Mouse (Mus musculus): ENCODE measurements around the gene Farp1. TPM values are rescaled to one million over a fixed set of nuclear protein-coding genes. Genes with fewer than 3 reads are reported as not detected.

The Farp1 gene
- polyA plus RNA-seq, 1 experiment from 2014 or later = 32.5 TPM

GRCm38 (mm10) chr14:121166038-121166436, 131.0 kb downstream of the Farp1 start:
- Histone ChIP-seq H3K36me3 (no peaks in the 10 kb centered on the region), H3K9me3 (replicated peaks) (no peaks in the 10 kb centered on the region), H3K4me3 (replicated peaks) (no peak overlapping the region), H3K4me1 (peaks cover 37% of the 10 kb centered on the region), H3K4me2 (replicated peaks) (no peak overlapping the region), H3K9ac (no peak overlapping the region), H3K27me3 (no peaks in the 10 kb centered on the region), H3K27ac (replicated peaks) (no peak overlapping the region; the same call in 1 of the 2 replicates)
- ATAC-seq (ENCODE audit: insufficient number of reproducible peaks, low FRiP score, low TSS enrichment, low read depth) = no peak
- 56% methylated on average over 7 of the region's 7 CpGs for WGBS

- Histone ChIP-seq H3K27ac (replicated peaks) (no peak overlapping the region), H3K4me2 (replicated peaks) (no peak overlapping the region), H3K9me3 (replicated peaks) (no peaks in the 10 kb centered on the region), H3K36me3 (no peaks in the 10 kb centered on the region), H3K27me3 (no peaks in the 10 kb centered on the region), H3K4me1 (peaks cover 59% of the 10 kb centered on the region), H3K4me3 (replicated peaks) (no peak overlapping the region), H3K9ac (no peak overlapping the region)
- 63% methylated on average over 3 of the region's 3 CpGs for WGBS
- ATAC-seq (ENCODE audit: insufficient number of reproducible peaks, low FRiP score, low TSS enrichment, low read depth) = no peak; the same call in 1 of the 2 replicates
Observed at GRCm38 (mm10) chr14:121168716-121169115, 133.7 kb downstream of the Farp1 start.

- Histone ChIP-seq H3K4me3 (replicated peaks) (no peak overlapping the region), H3K9ac (no peak overlapping the region), H3K27me3 (no peaks in the 10 kb centered on the region), H3K9me3 (replicated peaks) (no peaks in the 10 kb centered on the region), H3K27ac (replicated peaks) (peak overlapping the region; percentile 59; the same call in 1 of the 2 replicates), H3K36me3 (no peaks in the 10 kb centered on the region), H3K4me1 (peaks cover 55% of the 10 kb centered on the region), H3K4me2 (replicated peaks) (no peak overlapping the region)
- ATAC-seq (ENCODE audit: insufficient number of reproducible peaks, low FRiP score, low TSS enrichment, low read depth) = no peak
- WGBS = 54% methylated on average over 9 of the region's 9 CpGs
Observed at GRCm38 (mm10) chr14:121170321-121170720, 135.3 kb downstream of the Farp1 start.

GRCm38 (mm10) chr14:121172065-121173036, 137.4 kb downstream of the Farp1 start:
- 29% methylated on average over 19 of the region's 19 CpGs for WGBS
- H3K4me1 ChIP-seq = peaks cover 45% of the 10 kb centered on the region
- no peaks in the 10 kb centered on the region for H3K27me3 ChIP-seq
- H3K9ac ChIP-seq = no peak overlapping the region
- no peaks in the 10 kb centered on the region for H3K9me3 ChIP-seq (replicated peaks)
- ATAC-seq (ENCODE audit: insufficient number of reproducible peaks, low FRiP score, low TSS enrichment, low read depth) = peak; percentile 28; the same call in 1 of the 2 replicates
- no peak overlapping the region; the same call in 1 of the 2 replicates for H3K4me3 ChIP-seq (replicated peaks)
- no peaks in the 10 kb centered on the region for H3K36me3 ChIP-seq
- peak overlapping the region; percentile 21 for H3K4me2 ChIP-seq (replicated peaks)
- peak overlapping the region; percentile 78 for H3K27ac ChIP-seq (replicated peaks)

- no peak overlapping the region for H3K9ac ChIP-seq
- H3K27me3 ChIP-seq = no peaks in the 10 kb centered on the region
- ATAC-seq (ENCODE audit: insufficient number of reproducible peaks, low FRiP score, low TSS enrichment, low read depth) = no peak
- H3K4me1 ChIP-seq = peaks cover 33% of the 10 kb centered on the region
- no peak overlapping the region for H3K4me3 ChIP-seq (replicated peaks)
- H3K4me2 ChIP-seq (replicated peaks) = no peak overlapping the region
- WGBS = 57% methylated on average over 9 of the region's 9 CpGs
- H3K36me3 ChIP-seq = no peaks in the 10 kb centered on the region
- H3K27ac ChIP-seq (replicated peaks) = no peak overlapping the region; the same call in 1 of the 2 replicates
- no peaks in the 10 kb centered on the region for H3K9me3 ChIP-seq (replicated peaks)
Observed at GRCm38 (mm10) chr14:121175385-121175784, 140.4 kb downstream of the Farp1 start.

GRCm38 (mm10) chr14:121175861-121176260, 140.9 kb downstream of the Farp1 start:
- Histone ChIP-seq H3K27me3 (no peaks in the 10 kb centered on the region), H3K9me3 (replicated peaks) (no peaks in the 10 kb centered on the region), H3K9ac (no peak overlapping the region), H3K4me2 (replicated peaks) (no peak overlapping the region), H3K36me3 (no peaks in the 10 kb centered on the region), H3K4me1 (peaks cover 28% of the 10 kb centered on the region), H3K4me3 (replicated peaks) (no peak overlapping the region), H3K27ac (replicated peaks) (0 out of 2 replicates have a peak overlapping the region, but pooled peaks have one; percentile 12)
- no peak for ATAC-seq (ENCODE audit: insufficient number of reproducible peaks, low FRiP score, low TSS enrichment, low read depth)
- WGBS = 56% methylated on average over 4 of the region's 4 CpGs

GRCm38 (mm10) chr14:121177907-121178306, 142.9 kb downstream of the Farp1 start:
- WGBS = 78% methylated on average over 6 of the region's 6 CpGs
- Histone ChIP-seq H3K9ac (no peak overlapping the region), H3K27me3 (no peaks in the 10 kb centered on the region), H3K4me3 (replicated peaks) (no peak overlapping the region), H3K4me2 (replicated peaks) (no peak overlapping the region), H3K27ac (replicated peaks) (no peak overlapping the region), H3K4me1 (peaks cover 28% of the 10 kb centered on the region), H3K9me3 (replicated peaks) (no peaks in the 10 kb centered on the region), H3K36me3 (no peaks in the 10 kb centered on the region)
- no peak for ATAC-seq (ENCODE audit: insufficient number of reproducible peaks, low FRiP score, low TSS enrichment, low read depth)

GRCm38 (mm10) chr14:121180611-121181010, 145.6 kb downstream of the Farp1 start:
- no peak overlapping the region for H3K4me3 ChIP-seq (replicated peaks)
- no peaks in the 10 kb centered on the region for H3K36me3 ChIP-seq
- no peak overlapping the region for H3K27ac ChIP-seq (replicated peaks)
- 80% methylated on average over 9 of the region's 9 CpGs for WGBS
- H3K27me3 ChIP-seq = no peaks in the 10 kb centered on the region
- H3K4me1 ChIP-seq = peaks cover 33% of the 10 kb centered on the region
- no peak overlapping the region for H3K4me2 ChIP-seq (replicated peaks)
- no peak overlapping the region for H3K9ac ChIP-seq
- no peaks in the 10 kb centered on the region for H3K9me3 ChIP-seq (replicated peaks)
- no peak for ATAC-seq (ENCODE audit: insufficient number of reproducible peaks, low FRiP score, low TSS enrichment, low read depth)

GRCm38 (mm10) chr14:121181798-121182197, 146.8 kb downstream of the Farp1 start:
- no peak for ATAC-seq (ENCODE audit: insufficient number of reproducible peaks, low FRiP score, low TSS enrichment, low read depth)
- peaks cover 33% of the 10 kb centered on the region for H3K4me1 ChIP-seq
- no peak overlapping the region for H3K4me3 ChIP-seq (replicated peaks)
- H3K27ac ChIP-seq (replicated peaks) = 0 out of 2 replicates have a peak overlapping the region, but pooled peaks have one; percentile 18
- 0 out of 2 replicates have a peak, but pooled peaks cover 3% of the 10 kb centered on the region for H3K36me3 ChIP-seq
- H3K9ac ChIP-seq = no peak overlapping the region
- no peaks in the 10 kb centered on the region for H3K9me3 ChIP-seq (replicated peaks)
- WGBS = 49% methylated on average over 4 of the region's 4 CpGs
- no peaks in the 10 kb centered on the region for H3K27me3 ChIP-seq
- no peak overlapping the region for H3K4me2 ChIP-seq (replicated peaks)

GRCm38 (mm10) chr14:121182967-121183366, 148.0 kb downstream of the Farp1 start:
- Histone ChIP-seq H3K9ac (no peak overlapping the region), H3K9me3 (replicated peaks) (no peaks in the 10 kb centered on the region), H3K4me3 (replicated peaks) (no peak overlapping the region), H3K27me3 (no peaks in the 10 kb centered on the region), H3K36me3 (peaks cover 10% of the 10 kb centered on the region; the same call in 1 of the 2 replicates), H3K27ac (replicated peaks) (no peak overlapping the region), H3K4me1 (peaks cover 33% of the 10 kb centered on the region), H3K4me2 (replicated peaks) (no peak overlapping the region)
- 71% methylated on average over 8 of the region's 8 CpGs for WGBS
- ATAC-seq (ENCODE audit: insufficient number of reproducible peaks, low FRiP score, low TSS enrichment, low read depth) = no peak

- 50% methylated on average over 8 of the region's 8 CpGs for WGBS
- Histone ChIP-seq H3K27me3 (no peaks in the 10 kb centered on the region), H3K4me2 (replicated peaks) (no peak overlapping the region), H3K9me3 (replicated peaks) (no peaks in the 10 kb centered on the region), H3K27ac (replicated peaks) (0 out of 2 replicates have a peak overlapping the region, but pooled peaks have one; percentile 1), H3K4me1 (peaks cover 33% of the 10 kb centered on the region), H3K4me3 (replicated peaks) (no peak overlapping the region), H3K36me3 (peaks cover 11% of the 10 kb centered on the region; the same call in 1 of the 2 replicates), H3K9ac (no peak overlapping the region)
- ATAC-seq (ENCODE audit: insufficient number of reproducible peaks, low FRiP score, low TSS enrichment, low read depth) = no peak
Observed at GRCm38 (mm10) chr14:121183414-121184130, 148.6 kb downstream of the Farp1 start.
